Mouse (Mus musculus): ENCODE data around the gene Gprin1. TPM values are rescaled to one million over a fixed set of nuclear protein-coding genes. Genes with fewer than 3 reads are reported as not detected.

The Gprin1 gene
- polyA plus RNA-seq, 1 experiment = 0.11 TPM

- H3ac ChIP-seq (ENCODE audit: control insufficient read depth, insufficient read length) = no peak overlapping the region
- H3K4me2 ChIP-seq (ENCODE audit: low read depth) = peak overlapping the region; percentile 14
- H3K79me2 ChIP-seq (ENCODE audit: control insufficient read depth, insufficient read depth) = no peaks in the 10 kb centered on the region
- H3K36me3 ChIP-seq (ENCODE audit: control insufficient read depth, insufficient read depth) = no peaks in the 10 kb centered on the region
- TF ChIP-seq REST (IDR thresholded peaks at IDR 0.05; ENCODE audit: insufficient read depth, insufficient read length) (no peak), E2F4 (IDR thresholded peaks at IDR 0.05; ENCODE audit: insufficient read depth) (no peak), USF1 (IDR thresholded peaks at IDR 0.05; ENCODE audit: low read depth) (no peak), TCF12 (IDR thresholded peaks at IDR 0.05; ENCODE audit: insufficient read depth, poor library complexity, severe bottlenecking) (no peak), MAX (IDR thresholded peaks at IDR 0.05; ENCODE audit: low read depth) (no peak), MYOG (IDR thresholded peaks at IDR 0.05; ENCODE audit: control insufficient read depth in 1 of 3, insufficient read depth in 1 of 3, insufficient read length in 2 of 3, low read depth in 2 of 3) (no peak), MYOD1 (IDR thresholded peaks at IDR 0.05; ENCODE audit: control insufficient read depth in 1 of 3, insufficient read length in 2 of 3, low read depth in 2 of 3) (no peak), POLR2AphosphoS2 (IDR thresholded peaks at IDR 0.05; ENCODE audit: insufficient read length, low read depth) (no peak), POLR2A (IDR thresholded peaks at IDR 0.05; ENCODE audit: insufficient read length, low read depth) (no peak), SRF (IDR thresholded peaks at IDR 0.05; ENCODE audit: control insufficient read depth, insufficient read length, low read depth) (no peak), CEBPB (IDR thresholded peaks at IDR 0.05; ENCODE audit: insufficient read depth, poor library complexity, severe bottlenecking) (no peak), TCF3 (IDR thresholded peaks at IDR 0.05; ENCODE audit: insufficient read length, low read depth) (no peak)
- no peak overlapping the region for H3K4me3 ChIP-seq
- peaks cover 9% of the 10 kb centered on the region for H3K27me3 ChIP-seq (ENCODE audit: control insufficient read depth, insufficient read depth, insufficient read length)
Measured at GRCm38 (mm10) chr13:54753733-54754132, 4.1 kb upstream of the Gprin1 start.

DNA sequence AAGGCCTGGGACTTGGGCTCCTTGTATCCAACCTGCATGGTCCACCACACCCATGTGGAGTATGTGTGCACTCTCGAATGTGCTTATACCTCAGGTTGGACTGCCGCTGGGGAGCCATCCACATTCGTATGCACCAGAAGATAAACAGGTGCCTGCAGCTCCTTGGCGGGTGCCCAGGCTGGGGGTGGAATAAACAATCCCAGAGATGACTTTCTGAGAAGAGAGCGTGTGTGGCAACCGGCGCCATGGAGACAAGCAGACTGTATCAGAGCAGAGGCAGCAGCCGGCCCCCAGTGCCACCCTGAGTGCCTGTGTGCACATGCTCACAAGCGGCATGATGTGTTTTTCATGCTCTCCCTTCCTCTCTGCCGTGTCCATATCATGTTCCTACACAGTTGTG is 3.0 kb upstream of the Gprin1 start:
- no peak for TF ChIP-seq REST (IDR thresholded peaks at IDR 0.05; ENCODE audit: insufficient read depth, insufficient read length)
- TF ChIP-seq MYOD1 (IDR thresholded peaks at IDR 0.05; ENCODE audit: control insufficient read depth in 1 of 3, insufficient read length in 2 of 3, low read depth in 2 of 3) = no peak
- TF ChIP-seq E2F4 (IDR thresholded peaks at IDR 0.05; ENCODE audit: insufficient read depth) = no peak
- TF ChIP-seq MAX (IDR thresholded peaks at IDR 0.05; ENCODE audit: low read depth) = no peak
- no peak for TF ChIP-seq MYOG (IDR thresholded peaks at IDR 0.05; ENCODE audit: control insufficient read depth in 1 of 3, insufficient read depth in 1 of 3, insufficient read length in 2 of 3, low read depth in 2 of 3)
- TF ChIP-seq SRF (IDR thresholded peaks at IDR 0.05; ENCODE audit: control insufficient read depth, insufficient read length, low read depth) = no peak
- TF ChIP-seq TCF3 (IDR thresholded peaks at IDR 0.05; ENCODE audit: insufficient read length, low read depth) = no peak
- no peak for TF ChIP-seq POLR2A (IDR thresholded peaks at IDR 0.05; ENCODE audit: insufficient read length, low read depth)
- no peak for TF ChIP-seq USF1 (IDR thresholded peaks at IDR 0.05; ENCODE audit: low read depth)
- TF ChIP-seq POLR2AphosphoS2 (IDR thresholded peaks at IDR 0.05; ENCODE audit: insufficient read length, low read depth) = no peak
- TF ChIP-seq CEBPB (IDR thresholded peaks at IDR 0.05; ENCODE audit: insufficient read depth, poor library complexity, severe bottlenecking) = no peak
- TF ChIP-seq TCF12 (IDR thresholded peaks at IDR 0.05; ENCODE audit: insufficient read depth, poor library complexity, severe bottlenecking) = no peak
- Histone ChIP-seq H3K79me2 (ENCODE audit: control insufficient read depth, insufficient read depth) (no peaks in the 10 kb centered on the region), H3K36me3 (ENCODE audit: control insufficient read depth, insufficient read depth) (no peaks in the 10 kb centered on the region), H3ac (ENCODE audit: control insufficient read depth, insufficient read length) (no peak overlapping the region), H3K4me3 (no peak overlapping the region), H3K4me2 (ENCODE audit: low read depth) (no peak overlapping the region), H3K27me3 (ENCODE audit: control insufficient read depth, insufficient read depth, insufficient read length) (peaks cover 9% of the 10 kb centered on the region)

DNA sequence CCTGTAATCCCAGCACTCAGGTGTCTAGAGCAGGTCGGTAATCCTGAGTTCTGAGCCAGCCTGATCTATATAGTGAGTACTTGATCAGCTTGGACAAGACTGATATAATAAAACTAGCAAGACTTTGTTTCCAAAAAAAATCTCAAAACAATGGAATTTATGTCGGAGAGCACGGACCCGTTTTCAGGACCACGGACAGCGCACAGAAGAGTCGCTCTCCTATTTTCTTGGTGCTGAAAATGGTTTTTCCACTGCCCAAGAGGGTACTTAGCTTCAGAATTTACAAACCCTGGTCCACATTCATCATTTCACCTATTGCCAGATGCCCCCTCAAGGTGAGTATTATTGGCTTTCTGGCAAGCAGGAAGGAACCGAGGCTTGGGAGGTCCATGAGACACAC is 1.0 kb upstream of the Gprin1 start:
- Histone ChIP-seq H3ac (ENCODE audit: control insufficient read depth, insufficient read length) (no peak overlapping the region), H3K79me2 (ENCODE audit: control insufficient read depth, insufficient read depth) (no peaks in the 10 kb centered on the region), H3K36me3 (ENCODE audit: control insufficient read depth, insufficient read depth) (no peaks in the 10 kb centered on the region), H3K27me3 (ENCODE audit: control insufficient read depth, insufficient read depth, insufficient read length) (peaks cover 15% of the 10 kb centered on the region), H3K4me3 (no peak overlapping the region), H3K4me2 (ENCODE audit: low read depth) (no peak overlapping the region)
- TF ChIP-seq POLR2A (IDR thresholded peaks at IDR 0.05; ENCODE audit: insufficient read length, low read depth) (no peak), TCF3 (IDR thresholded peaks at IDR 0.05; ENCODE audit: insufficient read length, low read depth) (peak; percentile 11), REST (IDR thresholded peaks at IDR 0.05; ENCODE audit: insufficient read depth, insufficient read length) (peak; percentile 89), MAX (IDR thresholded peaks at IDR 0.05; ENCODE audit: low read depth) (peak; percentile 91), MYOG (IDR thresholded peaks at IDR 0.05; ENCODE audit: control insufficient read depth in 1 of 3, insufficient read depth in 1 of 3, insufficient read length in 2 of 3, low read depth in 2 of 3) (no peak)

GRCm38 (mm10) chr13:54749061-54749863 is 412 bp downstream of the Gprin1 start:
- Histone ChIP-seq H3K4me3 (no peak overlapping the region), H3K27me3 (ENCODE audit: control insufficient read depth, insufficient read depth, insufficient read length) (peaks cover 27% of the 10 kb centered on the region), H3ac (ENCODE audit: control insufficient read depth, insufficient read length) (no peak overlapping the region), H3K4me2 (ENCODE audit: low read depth) (peak overlapping the region; percentile 12), H3K79me2 (ENCODE audit: control insufficient read depth, insufficient read depth) (no peaks in the 10 kb centered on the region), H3K36me3 (ENCODE audit: control insufficient read depth, insufficient read depth) (no peaks in the 10 kb centered on the region)
- TF ChIP-seq USF1 (IDR thresholded peaks at IDR 0.05; ENCODE audit: low read depth) (no peak), TCF3 (IDR thresholded peaks at IDR 0.05; ENCODE audit: insufficient read length, low read depth) (no peak), TCF12 (IDR thresholded peaks at IDR 0.05; ENCODE audit: insufficient read depth, poor library complexity, severe bottlenecking) (no peak), REST (IDR thresholded peaks at IDR 0.05; ENCODE audit: insufficient read depth, insufficient read length) (peak; percentile 79), POLR2A (IDR thresholded peaks at IDR 0.05; ENCODE audit: insufficient read length, low read depth) (no peak), MAX (IDR thresholded peaks at IDR 0.05; ENCODE audit: low read depth) (no peak), E2F4 (IDR thresholded peaks at IDR 0.05; ENCODE audit: insufficient read depth) (no peak), MYOG (IDR thresholded peaks at IDR 0.05; ENCODE audit: control insufficient read depth in 1 of 3, insufficient read depth in 1 of 3, insufficient read length in 2 of 3, low read depth in 2 of 3) (no peak)

GRCm38 (mm10) chr13:54748721-54749060 is 983 bp downstream of the Gprin1 start:
- Histone ChIP-seq H3K4me3 (no peak overlapping the region), H3K79me2 (ENCODE audit: control insufficient read depth, insufficient read depth) (no peaks in the 10 kb centered on the region), H3K4me2 (ENCODE audit: low read depth) (no peak overlapping the region), H3K36me3 (ENCODE audit: control insufficient read depth, insufficient read depth) (no peaks in the 10 kb centered on the region), H3K27me3 (ENCODE audit: control insufficient read depth, insufficient read depth, insufficient read length) (peaks cover 27% of the 10 kb centered on the region), H3ac (ENCODE audit: control insufficient read depth, insufficient read length) (no peak overlapping the region)
- no peak for TF ChIP-seq E2F4 (IDR thresholded peaks at IDR 0.05; ENCODE audit: insufficient read depth)
- TF ChIP-seq SRF (IDR thresholded peaks at IDR 0.05; ENCODE audit: control insufficient read depth, insufficient read length, low read depth) = no peak
- TF ChIP-seq POLR2A (IDR thresholded peaks at IDR 0.05; ENCODE audit: insufficient read length, low read depth) = no peak
- TF ChIP-seq MYOG (IDR thresholded peaks at IDR 0.05; ENCODE audit: control insufficient read depth in 1 of 3, insufficient read depth in 1 of 3, insufficient read length in 2 of 3, low read depth in 2 of 3) = no peak
- no peak for TF ChIP-seq MAX (IDR thresholded peaks at IDR 0.05; ENCODE audit: low read depth)
- TF ChIP-seq REST (IDR thresholded peaks at IDR 0.05; ENCODE audit: insufficient read depth, insufficient read length) = no peak
- no peak for TF ChIP-seq USF1 (IDR thresholded peaks at IDR 0.05; ENCODE audit: low read depth)
- no peak for TF ChIP-seq TCF3 (IDR thresholded peaks at IDR 0.05; ENCODE audit: insufficient read length, low read depth)
- no peak for TF ChIP-seq POLR2AphosphoS2 (IDR thresholded peaks at IDR 0.05; ENCODE audit: insufficient read length, low read depth)
- no peak for TF ChIP-seq TCF12 (IDR thresholded peaks at IDR 0.05; ENCODE audit: insufficient read depth, poor library complexity, severe bottlenecking)

Measured in myocyte (in vitro differentiated cells).